Mouse (Mus musculus): ENCODE measurements around the gene 1810010D01Rik.

1810010D01Rik gene

GRCm38 (mm10) chr7:145176750-145177589 is 30.9 kb downstream of the 1810010D01Rik start:
- no peak for DNase-seq (ENCODE audit: extremely low spot score, low read depth, low spot score)

GRCm38 (mm10) chr7:145173563-145173962 is 34.4 kb downstream of the 1810010D01Rik start:
- DNase-seq (ENCODE audit: extremely low spot score, low read depth, low spot score), result no peak

GRCm38 (mm10) chr7:145173116-145173515 is 34.8 kb downstream of the 1810010D01Rik start:
- no peak for DNase-seq (ENCODE audit: extremely low spot score, low read depth, low spot score)

- no peak for DNase-seq (ENCODE audit: extremely low spot score, low read depth, low spot score)
Observed at GRCm38 (mm10) chr7:145169703-145170102, 38.2 kb downstream of the 1810010D01Rik start.

- peak; percentile 12 for DNase-seq (ENCODE audit: extremely low spot score, low read depth, low spot score)
Observed at GRCm38 (mm10) chr7:145159283-145160240, 48.4 kb downstream of the 1810010D01Rik start.

All from hindlimb bud, embryonic 11.5 days (tissue).